Mouse (Mus musculus): ENCODE measurements at regions not wholly inside any gene's neighbourhood (a gene's known extent, or its start where the extent isn't known, plus 50 kb on each side); places are given as distances from the start of the nearest gene placed in this dataset.

DNA sequence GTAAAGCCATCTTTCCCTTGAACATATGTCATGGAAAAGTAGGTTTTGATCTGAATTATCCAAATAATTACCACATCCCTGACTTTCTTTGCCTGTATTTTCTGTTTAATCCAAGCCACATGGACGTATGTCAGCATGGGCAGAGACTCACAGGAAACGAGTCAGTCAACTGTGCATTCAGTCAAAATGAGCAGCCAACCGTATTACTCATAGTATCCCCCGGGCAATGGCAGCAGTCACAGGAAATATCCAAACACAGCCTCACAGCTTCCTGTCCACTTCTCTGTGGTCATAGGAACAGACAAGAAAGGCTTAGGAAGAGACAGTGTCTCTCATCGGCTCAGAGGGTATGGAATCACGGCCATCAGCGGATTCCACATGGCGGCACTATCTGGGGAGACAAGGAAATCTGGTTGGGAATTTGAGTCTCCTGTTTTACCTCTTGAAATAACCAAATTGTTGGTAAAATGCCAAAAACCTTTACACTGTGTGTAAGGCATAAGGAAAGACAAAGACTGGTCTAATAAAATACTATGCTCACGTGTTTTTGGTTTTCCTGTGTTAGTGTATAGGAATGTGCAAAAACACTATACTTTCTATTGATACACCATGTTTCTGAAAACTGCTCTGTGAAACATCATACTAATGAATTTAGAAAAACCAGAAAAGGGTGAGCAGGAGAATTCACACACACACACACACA, 313.5 kb upstream of the Nfe2l3 start:
- Histone ChIP-seq H3K4me2 (ENCODE audit: low read depth, low read length) (no peak overlapping the region), H3K36me3 (replicated peaks; ENCODE audit: control insufficient read depth, insufficient read depth, low read depth, low read length) (no peaks in the 10 kb centered on the region), H3K9ac (replicated peaks; ENCODE audit: low read length) (no peak overlapping the region), H3K4me3 (ENCODE audit: low read depth, low read length) (no peak overlapping the region), H3K4me1 (ENCODE audit: control insufficient read depth, insufficient read depth, low read length) (no peaks in the 10 kb centered on the region), H3K27ac (replicated peaks; ENCODE audit: low read depth, low read length) (peak overlapping the region; percentile 48; the same call in 1 of the 2 replicates), H3K27me3 (ENCODE audit: control insufficient read depth, insufficient read depth, low read length) (no peaks in the 10 kb centered on the region), H3K9me3 (replicated peaks; ENCODE audit: control insufficient read depth, low read length) (no peaks in the 10 kb centered on the region)
- DNase-seq (ENCODE audit: low spot score): peak; percentile 53
- 52% methylated on average over 9 of the region's 9 CpGs for WGBS
- no peak; the same call in 1 of the 2 replicates for ATAC-seq (replicated peaks; ENCODE audit: insufficient number of reproducible peaks, low FRiP score, low TSS enrichment, low read depth)

DNA sequence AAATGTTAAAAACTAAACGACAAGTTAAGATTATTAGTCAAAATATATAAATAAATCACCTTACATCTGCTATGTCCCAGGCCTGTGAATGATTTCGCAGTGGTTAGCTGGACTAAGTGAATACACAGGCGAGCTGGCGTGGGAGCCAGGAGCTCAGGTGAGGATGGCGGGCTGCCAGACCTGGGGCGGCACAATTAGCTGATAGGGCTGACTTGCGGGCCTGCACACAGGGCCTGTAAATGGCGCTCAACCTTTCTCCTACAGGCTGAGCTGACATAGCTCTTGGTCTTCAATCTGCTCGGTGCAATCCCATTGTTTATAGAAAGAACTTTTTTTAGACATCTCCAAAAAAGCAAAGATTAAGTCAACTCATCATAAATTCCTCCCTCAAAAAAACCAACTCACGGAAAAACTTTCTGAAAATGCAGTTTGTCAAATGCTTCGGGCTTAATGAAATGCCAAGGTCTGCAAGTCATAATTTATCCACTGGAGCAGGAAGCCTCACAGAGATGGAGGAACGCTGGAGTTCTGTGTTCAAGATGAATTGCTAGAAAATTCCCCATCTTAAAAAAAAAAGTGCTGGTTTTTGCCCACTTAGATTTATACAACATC, 312.7 kb upstream of the Nfe2l3 start:
- Histone ChIP-seq H3K27ac (replicated peaks; ENCODE audit: low read depth, low read length) (peak overlapping the region; percentile 36; the same call in 1 of the 2 replicates), H3K9me3 (replicated peaks; ENCODE audit: control insufficient read depth, low read length) (no peaks in the 10 kb centered on the region), H3K9ac (replicated peaks; ENCODE audit: low read length) (no peak overlapping the region), H3K4me1 (ENCODE audit: control insufficient read depth, insufficient read depth, low read length) (no peaks in the 10 kb centered on the region), H3K27me3 (ENCODE audit: control insufficient read depth, insufficient read depth, low read length) (no peaks in the 10 kb centered on the region), H3K36me3 (replicated peaks; ENCODE audit: control insufficient read depth, insufficient read depth, low read depth, low read length) (no peaks in the 10 kb centered on the region), H3K4me3 (ENCODE audit: low read depth, low read length) (no peak overlapping the region), H3K4me2 (ENCODE audit: low read depth, low read length) (no peak overlapping the region)
- DNase-seq (ENCODE audit: low spot score) (no peak), ATAC-seq (replicated peaks; ENCODE audit: insufficient number of reproducible peaks, low FRiP score, low TSS enrichment, low read depth) (no peak)
- WGBS: 83% methylated on average over 12 of the region's 12 CpGs

GRCm38 (mm10) chr6:51122941-51123340, 309.5 kb upstream of the Nfe2l3 start:
- Histone ChIP-seq H3K9me3 (replicated peaks; ENCODE audit: control insufficient read depth, low read length) (no peaks in the 10 kb centered on the region), H3K27me3 (ENCODE audit: control insufficient read depth, insufficient read depth, low read length) (no peaks in the 10 kb centered on the region), H3K27ac (replicated peaks; ENCODE audit: low read depth, low read length) (no peak overlapping the region), H3K36me3 (replicated peaks; ENCODE audit: control insufficient read depth, insufficient read depth, low read depth, low read length) (no peaks in the 10 kb centered on the region), H3K9ac (replicated peaks; ENCODE audit: low read length) (no peak overlapping the region), H3K4me1 (ENCODE audit: control insufficient read depth, insufficient read depth, low read length) (no peaks in the 10 kb centered on the region), H3K4me3 (ENCODE audit: low read depth, low read length) (no peak overlapping the region), H3K4me2 (ENCODE audit: low read depth, low read length) (no peak overlapping the region)
- WGBS: 34% methylated on average over 5 of the region's 5 CpGs
- no peak for ATAC-seq (replicated peaks; ENCODE audit: insufficient number of reproducible peaks, low FRiP score, low TSS enrichment, low read depth)
- no peak for DNase-seq (ENCODE audit: low spot score)

GRCm38 (mm10) chr6:51127851-51128250, 304.6 kb upstream of the Nfe2l3 start:
- no peaks in the 10 kb centered on the region for H3K36me3 ChIP-seq (replicated peaks; ENCODE audit: control insufficient read depth, insufficient read depth, low read depth, low read length)
- H3K4me3 ChIP-seq (ENCODE audit: low read depth, low read length): no peak overlapping the region
- 86% methylated on average over 6 of the region's 6 CpGs for WGBS
- no peak overlapping the region for H3K27ac ChIP-seq (replicated peaks; ENCODE audit: low read depth, low read length)
- H3K27me3 ChIP-seq (ENCODE audit: control insufficient read depth, insufficient read depth, low read length): no peaks in the 10 kb centered on the region
- H3K9ac ChIP-seq (replicated peaks; ENCODE audit: low read length): no peak overlapping the region
- no peak overlapping the region for H3K4me2 ChIP-seq (ENCODE audit: low read depth, low read length)
- DNase-seq (ENCODE audit: low spot score): no peak
- no peaks in the 10 kb centered on the region for H3K4me1 ChIP-seq (ENCODE audit: control insufficient read depth, insufficient read depth, low read length)
- no peak for ATAC-seq (replicated peaks; ENCODE audit: insufficient number of reproducible peaks, low FRiP score, low TSS enrichment, low read depth)
- H3K9me3 ChIP-seq (replicated peaks; ENCODE audit: control insufficient read depth, low read length): no peaks in the 10 kb centered on the region

DNA sequence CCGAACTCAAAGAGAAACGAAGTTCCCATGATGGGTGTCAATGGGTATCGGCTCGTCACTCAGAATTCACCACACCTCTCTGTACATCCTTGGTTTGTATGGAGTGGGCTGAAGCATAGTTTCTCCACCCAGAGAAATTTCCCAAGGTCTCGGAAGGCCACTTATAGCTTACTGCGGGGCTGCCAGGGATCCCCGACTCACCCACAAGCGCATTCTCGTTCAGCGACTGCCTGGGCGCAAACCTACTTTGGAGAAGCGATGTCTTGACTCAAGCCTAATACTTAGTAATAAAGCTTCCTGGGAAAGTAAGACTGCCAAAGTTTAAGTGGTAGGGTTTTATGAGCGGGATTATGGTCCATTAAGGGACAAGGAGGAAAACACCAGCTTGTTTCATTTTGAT, 303.4 kb upstream of the Nfe2l3 start:
- Histone ChIP-seq H3K36me3 (replicated peaks; ENCODE audit: control insufficient read depth, insufficient read depth, low read depth, low read length) (no peaks in the 10 kb centered on the region), H3K4me3 (ENCODE audit: low read depth, low read length) (no peak overlapping the region), H3K4me1 (ENCODE audit: control insufficient read depth, insufficient read depth, low read length) (no peaks in the 10 kb centered on the region), H3K9ac (replicated peaks; ENCODE audit: low read length) (no peak overlapping the region), H3K27me3 (ENCODE audit: control insufficient read depth, insufficient read depth, low read length) (no peaks in the 10 kb centered on the region), H3K4me2 (ENCODE audit: low read depth, low read length) (no peak overlapping the region), H3K9me3 (replicated peaks; ENCODE audit: control insufficient read depth, low read length) (no peaks in the 10 kb centered on the region), H3K27ac (replicated peaks; ENCODE audit: low read depth, low read length) (no peak overlapping the region)
- DNase-seq (ENCODE audit: low spot score) (no peak), ATAC-seq (replicated peaks; ENCODE audit: insufficient number of reproducible peaks, low FRiP score, low TSS enrichment, low read depth) (no peak)
- WGBS: 96% methylated on average over 13 of the region's 13 CpGs

- ATAC-seq (replicated peaks; ENCODE audit: insufficient number of reproducible peaks, low FRiP score, low TSS enrichment, low read depth): no peak
- no peak overlapping the region for H3K9ac ChIP-seq (replicated peaks; ENCODE audit: low read length)
- H3K9me3 ChIP-seq (replicated peaks; ENCODE audit: control insufficient read depth, low read length): no peaks in the 10 kb centered on the region
- no peaks in the 10 kb centered on the region for H3K27me3 ChIP-seq (ENCODE audit: control insufficient read depth, insufficient read depth, low read length)
- DNase-seq (ENCODE audit: low spot score): no peak
- H3K4me2 ChIP-seq (ENCODE audit: low read depth, low read length): no peak overlapping the region
- 90% methylated on average over 14 of the region's 14 CpGs for WGBS
- no peaks in the 10 kb centered on the region for H3K4me1 ChIP-seq (ENCODE audit: control insufficient read depth, insufficient read depth, low read length)
- H3K4me3 ChIP-seq (ENCODE audit: low read depth, low read length): no peak overlapping the region
- no peak overlapping the region for H3K27ac ChIP-seq (replicated peaks; ENCODE audit: low read depth, low read length)
- no peaks in the 10 kb centered on the region for H3K36me3 ChIP-seq (replicated peaks; ENCODE audit: control insufficient read depth, insufficient read depth, low read depth, low read length)
These were observed 302.9 kb upstream of the Nfe2l3 start for GRCm38 (mm10) chr6:51129591-51129990.

DNA sequence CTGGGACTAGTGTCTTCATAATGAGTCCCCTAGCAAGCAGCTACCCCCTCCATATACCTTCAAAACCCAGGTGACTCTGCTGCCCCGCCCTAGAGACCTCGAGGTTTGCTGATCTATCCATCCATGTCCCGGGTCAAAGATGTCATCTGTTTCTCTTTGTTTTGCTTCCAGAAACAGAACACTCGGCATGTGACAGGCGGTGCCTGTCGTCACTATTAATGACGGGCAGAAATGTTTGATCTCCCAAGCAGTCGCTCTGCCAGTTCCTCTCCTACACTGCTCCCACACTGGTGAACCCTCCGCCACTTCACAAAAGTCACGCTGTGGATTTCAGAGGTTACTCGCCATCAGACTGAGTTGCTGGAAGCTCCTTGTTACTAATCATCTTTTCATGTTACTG, 287.7 kb upstream of the Nfe2l3 start:
- Histone ChIP-seq H3K36me3 (replicated peaks; ENCODE audit: control insufficient read depth, insufficient read depth, low read depth, low read length) (no peaks in the 10 kb centered on the region), H3K4me3 (ENCODE audit: low read depth, low read length) (no peak overlapping the region), H3K27ac (replicated peaks; ENCODE audit: low read depth, low read length) (no peak overlapping the region), H3K4me2 (ENCODE audit: low read depth, low read length) (no peak overlapping the region), H3K9ac (replicated peaks; ENCODE audit: low read length) (no peak overlapping the region), H3K4me1 (ENCODE audit: control insufficient read depth, insufficient read depth, low read length) (no peaks in the 10 kb centered on the region), H3K27me3 (ENCODE audit: control insufficient read depth, insufficient read depth, low read length) (no peaks in the 10 kb centered on the region), H3K9me3 (replicated peaks; ENCODE audit: control insufficient read depth, low read length) (no peaks in the 10 kb centered on the region)
- ATAC-seq (replicated peaks; ENCODE audit: insufficient number of reproducible peaks, low FRiP score, low TSS enrichment, low read depth): no peak
- DNase-seq (ENCODE audit: low spot score): no peak
- WGBS: 69% methylated on average over 11 of the region's 11 CpGs

GRCm38 (mm10) chr6:51145863-51146262, 286.6 kb upstream of the Nfe2l3 start:
- Histone ChIP-seq H3K27me3 (ENCODE audit: control insufficient read depth, insufficient read depth, low read length) (no peaks in the 10 kb centered on the region), H3K4me1 (ENCODE audit: control insufficient read depth, insufficient read depth, low read length) (no peaks in the 10 kb centered on the region), H3K27ac (replicated peaks; ENCODE audit: low read depth, low read length) (no peak overlapping the region), H3K9me3 (replicated peaks; ENCODE audit: control insufficient read depth, low read length) (no peaks in the 10 kb centered on the region), H3K9ac (replicated peaks; ENCODE audit: low read length) (no peak overlapping the region), H3K36me3 (replicated peaks; ENCODE audit: control insufficient read depth, insufficient read depth, low read depth, low read length) (no peaks in the 10 kb centered on the region), H3K4me2 (ENCODE audit: low read depth, low read length) (no peak overlapping the region), H3K4me3 (ENCODE audit: low read depth, low read length) (no peak overlapping the region)
- no peak for ATAC-seq (replicated peaks; ENCODE audit: insufficient number of reproducible peaks, low FRiP score, low TSS enrichment, low read depth)
- WGBS: 81% methylated on average over 4 of the region's 4 CpGs
- DNase-seq (ENCODE audit: low spot score): no peak

Data from embryonic facial prominence, embryonic 11.5 days (tissue).